Mouse (Mus musculus) midbrain, embryonic 11.5 days (tissue): ENCODE results near the gene Hap1. TPM values are rescaled to one million over a fixed set of nuclear protein-coding genes. Genes with fewer than 3 reads are reported as not detected.

Source experiments
- ATAC-seq: fragments of 200-750 bp; cut with Nextera tagmentation; 2 replicates; pipeline ENCODE4 v1.8.0; 2017; ENCODE audit warnings: moderate TSS enrichment, moderate library complexity; ENCODE audit not compliant: low FRiP score
- DNase-seq: peaks from one replicate; pipeline ENCODE4 v3.0.0; 2015; ENCODE audit warnings: low spot score; ENCODE audit errors: missing footprints
- H3K27ac ChIP-seq: fragments of 300-500 bp; sonication (generic); 2 replicates; pipeline ENCODE4 v1.5.1; 2014; ENCODE audit warnings: low read depth, low read length
- H3K27me3 ChIP-seq: fragments of 300-500 bp; sonication (generic); 2 replicates; pipeline ENCODE4 v1.6.1; 2014; ENCODE audit warnings: mild to moderate bottlenecking, low read length, moderate library complexity, mixed read lengths; ENCODE audit not compliant: control insufficient read depth, insufficient read depth
- H3K36me3 ChIP-seq: fragments of 300-500 bp; sonication (generic); 2 replicates; pipeline ENCODE4 v1.6.1; 2014; ENCODE audit warnings: mild to moderate bottlenecking, low read length, moderate library complexity, mixed read lengths; ENCODE audit not compliant: control insufficient read depth, insufficient read depth
- H3K4me1 ChIP-seq: fragments of 300-500 bp; sonication (generic); 2 replicates; pipeline ENCODE4 v1.6.1; 2014; ENCODE audit warnings: low read length; ENCODE audit not compliant: control insufficient read depth, insufficient read depth
- H3K4me2 ChIP-seq: fragments of 300-500 bp; sonication (generic); 2 replicates; pipeline ENCODE4 v1.6.1; 2014; ENCODE audit warnings: mild to moderate bottlenecking, moderate library complexity
- H3K4me3 ChIP-seq: fragments of 300-500 bp; sonication (generic); 2 replicates; pipeline ENCODE4 v1.5.1; 2014; ENCODE audit warnings: low read depth, low read length
- H3K9ac ChIP-seq: fragments of 300-500 bp; sonication (generic); 2 replicates; pipeline ENCODE4 v1.6.1; 2014; ENCODE audit warnings: low read length
- H3K9me3 ChIP-seq: fragments of 300-500 bp; sonication (generic); 2 replicates; pipeline ENCODE4 v1.6.1; 2016; ENCODE audit warnings: low read length; ENCODE audit not compliant: control insufficient read depth
- WGBS: fragments of 180-500 bp; shearing (Covaris S2); extraction: QIAGEN DNeasy Blood & Tissue Kit; methylation state at CpG from one replicate; pipeline ENCODE4 v1.1.7; 2014; 5-methylcytosine and 5-hydroxymethylcytosine counted together
- polyA plus RNA-seq: library from polyadenylated mRNA; unstranded; fragments of >200 nt; fragmentation: Nextera tagmentation; extraction: Ambion mirVana; gene quantifications from 2 replicates; pipeline ENCODE4 v1.2.1, GENCODE M21; 2014

Gene Hap1
- polyA plus RNA-seq, 1 experiment from 2014 or later, result 16.4 TPM

- WGBS, result 97% methylated on average over 7 of the region's 7 CpGs
- no peaks in the 10 kb centered on the region for H3K36me3 ChIP-seq
- DNase-seq (no peak), ATAC-seq (no peak)
- H3K27ac ChIP-seq, result no peak overlapping the region
- H3K27me3 ChIP-seq, result peaks cover 22% of the 10 kb centered on the region
- no peak overlapping the region for H3K4me2 ChIP-seq
- H3K9me3 ChIP-seq, result no peaks in the 10 kb centered on the region
- H3K4me3 ChIP-seq, result no peak overlapping the region
- H3K9ac ChIP-seq, result no peak overlapping the region
- 0 out of 2 replicates have a peak, but pooled peaks cover 3% of the 10 kb centered on the region for H3K4me1 ChIP-seq
These were observed 42.6 kb upstream of the Hap1 start for GRCm38 (mm10) chr11:100398517-100398916.

DNA sequence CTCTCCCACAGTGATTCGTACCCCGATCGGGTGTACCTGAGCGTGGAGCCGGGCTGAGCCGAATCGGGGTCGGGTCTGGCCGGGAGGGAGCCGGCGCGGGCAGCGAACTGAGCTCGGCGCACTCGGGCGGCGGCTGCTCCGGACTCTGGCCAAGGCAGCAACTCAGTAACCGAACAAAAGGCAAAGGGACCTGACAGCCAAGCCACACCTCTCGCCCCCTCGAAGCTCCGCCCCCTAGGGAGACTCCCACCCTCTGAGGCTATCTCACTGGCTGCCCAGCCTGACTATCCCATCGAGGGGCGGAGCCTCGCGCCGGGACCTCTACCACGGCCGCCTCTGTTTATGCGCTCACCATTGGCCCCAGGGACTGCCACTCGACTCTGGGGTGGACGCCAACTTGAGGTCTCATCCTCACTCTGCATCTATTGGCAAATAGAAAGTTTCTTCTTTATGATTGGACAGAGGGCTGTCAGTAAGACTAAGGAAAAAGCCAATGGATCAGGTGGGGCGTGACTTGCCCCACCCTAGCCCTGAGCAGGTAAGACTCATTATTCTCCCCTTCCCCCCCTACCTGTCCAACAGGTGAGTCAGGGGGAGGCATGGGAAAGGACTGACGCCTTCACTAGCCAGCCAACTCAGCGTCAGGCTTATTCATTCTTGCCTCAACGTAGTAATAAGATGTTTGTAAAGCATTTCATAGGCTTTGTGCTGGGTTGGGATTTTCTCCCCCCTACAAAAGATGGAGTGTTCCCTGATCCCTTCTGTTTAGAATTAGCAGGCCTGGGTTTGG lies 41.9 kb upstream of the Hap1 start, which contains the start of gene Jup:
Gene Jup (minus strand): TSS at position 164 of the 790 bp plus-strand sequence.
- under 1% methylated on average over 37 of the region's 37 CpGs for WGBS
- Histone ChIP-seq H3K4me2 (peak within 1 kb of the TSS; percentile 60), H3K27ac (no peak within 1 kb of the TSS), H3K36me3 (no peaks in the 10 kb centered on the region), H3K9me3 (no peaks in the 10 kb centered on the region), H3K4me1 (0 out of 2 replicates have a peak, but pooled peaks cover 3% of the 10 kb centered on the region), H3K4me3 (peak within 1 kb of the TSS; percentile 52), H3K9ac (peak within 1 kb of the TSS; percentile 63), H3K27me3 (peaks cover 22% of the 10 kb centered on the region)
- DNase-seq (peak; percentile 99), ATAC-seq (peak; percentile 97)

DNA sequence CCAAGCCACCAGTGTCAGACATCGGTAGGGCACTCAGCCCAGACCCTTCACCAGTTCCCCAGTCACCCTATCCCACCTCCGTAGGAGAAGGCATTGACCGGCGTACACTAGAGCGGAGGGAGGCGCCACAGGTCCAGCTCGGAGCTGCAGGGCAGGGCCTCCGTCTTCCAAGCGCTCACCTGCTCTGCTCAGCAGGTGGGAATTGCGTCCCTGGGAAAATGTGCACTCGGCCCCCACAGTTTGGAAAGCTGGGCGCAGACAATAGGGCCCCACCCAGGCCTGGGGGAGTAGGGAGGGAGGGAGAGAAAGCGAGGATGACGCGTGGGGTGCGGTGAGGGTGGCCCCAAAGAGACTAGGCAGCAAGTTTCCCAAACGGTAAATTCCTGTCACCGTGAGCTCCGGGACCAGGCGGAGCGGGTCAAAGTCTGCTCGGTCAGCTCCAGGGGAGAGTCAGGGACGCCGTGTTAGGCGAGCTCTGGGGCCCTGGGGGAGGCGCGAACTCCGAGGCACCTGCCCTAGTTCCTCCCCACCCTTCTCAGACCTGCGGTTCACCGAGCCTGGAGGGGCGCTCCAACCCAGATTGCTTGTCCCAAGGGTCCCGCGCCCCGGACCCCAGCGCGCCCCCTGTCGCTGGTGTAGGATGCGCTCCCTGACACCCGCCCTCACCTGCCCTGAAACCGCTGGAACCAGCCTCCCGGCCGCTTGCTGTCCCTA lies 41.1 kb upstream of the Hap1 start:
- Histone ChIP-seq H3K4me2 (peak overlapping the region; percentile 60), H3K4me1 (0 out of 2 replicates have a peak, but pooled peaks cover 3% of the 10 kb centered on the region), H3K9me3 (no peaks in the 10 kb centered on the region), H3K4me3 (peak overlapping the region; percentile 52), H3K9ac (peak overlapping the region; percentile 63), H3K27me3 (peaks cover 22% of the 10 kb centered on the region), H3K36me3 (no peaks in the 10 kb centered on the region), H3K27ac (no peak overlapping the region)
- 3% methylated on average over 42 of the region's 42 CpGs for WGBS
- no peak for ATAC-seq
- peak; percentile 89 for DNase-seq

- H3K27me3 ChIP-seq, result peaks cover 22% of the 10 kb centered on the region
- DNase-seq (no peak), ATAC-seq (no peak)
- H3K4me2 ChIP-seq, result peak overlapping the region; percentile 60
- H3K9me3 ChIP-seq, result no peaks in the 10 kb centered on the region
- H3K4me1 ChIP-seq, result peaks cover 5% of the 10 kb centered on the region; the same call in 1 of the 2 replicates
- WGBS, result 34% methylated on average over 17 of the region's 17 CpGs
- peak overlapping the region; percentile 52 for H3K4me3 ChIP-seq
- H3K27ac ChIP-seq, result no peak overlapping the region
- H3K9ac ChIP-seq, result no peak overlapping the region
- H3K36me3 ChIP-seq, result no peaks in the 10 kb centered on the region
These were observed 40.1 kb upstream of the Hap1 start for GRCm38 (mm10) chr11:100395861-100396631.

- no peak overlapping the region for H3K4me2 ChIP-seq
These were observed 39.3 kb upstream of the Hap1 start for GRCm38 (mm10) chr11:100395200-100395599.

GRCm38 (mm10) chr11:100394353-100395074 lies 38.6 kb upstream of the Hap1 start:
- peaks cover 5% of the 10 kb centered on the region for H3K4me1 ChIP-seq

More at GRCm38 (mm10) chr11:100395200-100395599, 39.3 kb upstream of the Hap1 start:
- DNase-seq (no peak), ATAC-seq (no peak)
- H3K27ac ChIP-seq, result no peak overlapping the region
- H3K4me1 ChIP-seq, result peaks cover 5% of the 10 kb centered on the region
- H3K9ac ChIP-seq, result no peak overlapping the region
- 42% methylated on average over 11 of the region's 11 CpGs for WGBS
- H3K4me3 ChIP-seq, result no peak overlapping the region
- H3K27me3 ChIP-seq, result peaks cover 22% of the 10 kb centered on the region
- H3K36me3 ChIP-seq, result no peaks in the 10 kb centered on the region
- H3K9me3 ChIP-seq, result no peaks in the 10 kb centered on the region

GRCm38 (mm10) chr11:100393733-100394132 lies 37.8 kb upstream of the Hap1 start:
- Histone ChIP-seq H3K4me1 (peaks cover 5% of the 10 kb centered on the region), H3K4me2 (no peak overlapping the region), H3K27ac (no peak overlapping the region), H3K4me3 (no peak overlapping the region), H3K9me3 (no peaks in the 10 kb centered on the region), H3K27me3 (peaks cover 22% of the 10 kb centered on the region), H3K36me3 (no peaks in the 10 kb centered on the region), H3K9ac (no peak overlapping the region)
- WGBS, result 85% methylated on average over 7 of the region's 7 CpGs
- ATAC-seq, result no peak
- no peak for DNase-seq

More at GRCm38 (mm10) chr11:100394353-100395074, 38.6 kb upstream of the Hap1 start:
- Histone ChIP-seq H3K9me3 (no peaks in the 10 kb centered on the region), H3K9ac (no peak overlapping the region), H3K27me3 (peaks cover 22% of the 10 kb centered on the region), H3K36me3 (no peaks in the 10 kb centered on the region), H3K4me2 (no peak overlapping the region), H3K4me3 (no peak overlapping the region), H3K27ac (no peak overlapping the region)
- DNase-seq (no peak), ATAC-seq (no peak)
- WGBS, result 79% methylated on average over 5 of the region's 5 CpGs

- H3K4me2 ChIP-seq, result no peak overlapping the region
- 90% methylated on average over 5 of the region's 5 CpGs for WGBS
- no peak overlapping the region for H3K9ac ChIP-seq
- peaks cover 5% of the 10 kb centered on the region for H3K4me1 ChIP-seq
- no peak overlapping the region for H3K4me3 ChIP-seq
- H3K9me3 ChIP-seq, result no peaks in the 10 kb centered on the region
- H3K27me3 ChIP-seq, result peaks cover 22% of the 10 kb centered on the region
- ATAC-seq (no peak), DNase-seq (no peak)
- no peak overlapping the region for H3K27ac ChIP-seq
- no peaks in the 10 kb centered on the region for H3K36me3 ChIP-seq
These were observed 37.0 kb upstream of the Hap1 start for GRCm38 (mm10) chr11:100392958-100393357.
